Mouse (Mus musculus) right cerebral cortex, postnatal 25 days (tissue): Measurements from ENCODE around the gene Scn4b.

ENCODE experiments used
- DNase-seq: peaks from one replicate; pipeline ENCODE4 v3.0.0; 2022

Scn4b gene

GRCm38 (mm10) chr9:45126941-45127340, 11.3 kb upstream of the Scn4b start:
- no peak for DNase-seq

GRCm38 (mm10) chr9:45130119-45130518, 8.1 kb upstream of the Scn4b start:
- no peak for DNase-seq

- DNase-seq, result no peak
Measured at GRCm38 (mm10) chr9:45133484-45134310, 4.5 kb upstream of the Scn4b start.

- no peak for DNase-seq
Measured at GRCm38 (mm10) chr9:45136442-45137169, 1.6 kb upstream of the Scn4b start.

- DNase-seq, result no peak
Measured at GRCm38 (mm10) chr9:45139082-45139481, 887 bp downstream of the Scn4b start.

- no peak for DNase-seq
Measured at GRCm38 (mm10) chr9:45140945-45141344, 2.8 kb downstream of the Scn4b start.

- no peak for DNase-seq
Measured at GRCm38 (mm10) chr9:45142686-45143085, 4.5 kb downstream of the Scn4b start.

- peak; percentile 49 for DNase-seq
Measured at GRCm38 (mm10) chr9:45145533-45146266, 7.5 kb downstream of the Scn4b start.

GRCm38 (mm10) chr9:45146267-45146597, 8.0 kb downstream of the Scn4b start:
- DNase-seq, result peak; percentile 75

- DNase-seq, result no peak
Measured at GRCm38 (mm10) chr9:45150933-45151332, 12.7 kb downstream of the Scn4b start.

GRCm38 (mm10) chr9:45153361-45153760, 15.2 kb downstream of the Scn4b start:
- no peak for DNase-seq

- no peak for DNase-seq
Measured at GRCm38 (mm10) chr9:45167903-45168302, 29.7 kb downstream of the Scn4b start.

GRCm38 (mm10) chr9:45170150-45170549, 32.0 kb downstream of the Scn4b start:
- DNase-seq, result peak; percentile 57

GRCm38 (mm10) chr9:45171073-45171610, 32.9 kb downstream of the Scn4b start:
- no peak for DNase-seq

- DNase-seq, result no peak
Measured at GRCm38 (mm10) chr9:45173475-45173874, 35.3 kb downstream of the Scn4b start.

GRCm38 (mm10) chr9:45179282-45179681, 41.1 kb downstream of the Scn4b start:
- no peak for DNase-seq

GRCm38 (mm10) chr9:45181770-45182169, 43.6 kb downstream of the Scn4b start, which contains the start of gene BC049352:
BC049352 (plus strand) TSS chr9:45182007.
- no peak for DNase-seq

GRCm38 (mm10) chr9:45182521-45182920, 44.3 kb downstream of the Scn4b start:
- DNase-seq, result no peak

GRCm38 (mm10) chr9:45183266-45183665, 45.1 kb downstream of the Scn4b start:
- DNase-seq, result no peak

GRCm38 (mm10) chr9:45185250-45185649, 47.1 kb downstream of the Scn4b start:
- peak; percentile 49 for DNase-seq

- DNase-seq, result no peak
Measured at GRCm38 (mm10) chr9:45188570-45189563, 50.7 kb downstream of the Scn4b start.

GRCm38 (mm10) chr9:45189661-45190174, 51.5 kb downstream of the Scn4b start:
- DNase-seq, result no peak
